Mouse (Mus musculus) liver, embryonic 14.5 days (tissue): Measurements from ENCODE around the gene Capsl.
A peak's percentile ranks its signal among the peaks of the same experiment; 100 is the strongest.

Experiments used
- CTCF ChIP-seq: IDR thresholded peaks from 2 replicates; pipeline ENCODE4 v1.5.1; 2016; ENCODE audit warnings: antibody characterized with exemption, low read depth, control low read depth
- EP300 ChIP-seq: IDR thresholded peaks from 2 replicates; pipeline ENCODE4 v1.6.1; 2016; ENCODE audit warnings: antibody characterized with exemption, low read depth

GRCm38 (mm10) chr15:9489417-9490118 lies 53.7 kb downstream of the Capsl start:
- 0 out of 2 replicates have a peak, but pooled peaks have one; percentile 2 for TF ChIP-seq CTCF
- peak; percentile 93 for TF ChIP-seq EP300
